Mouse (Mus musculus): Measurements from ENCODE around the gene Arl3. TPM values are rescaled to one million over a fixed set of nuclear protein-coding genes. Genes with fewer than 3 reads are reported as not detected.

Gene Arl3
- polyA plus RNA-seq, 1 experiment = 266 TPM

DNA sequence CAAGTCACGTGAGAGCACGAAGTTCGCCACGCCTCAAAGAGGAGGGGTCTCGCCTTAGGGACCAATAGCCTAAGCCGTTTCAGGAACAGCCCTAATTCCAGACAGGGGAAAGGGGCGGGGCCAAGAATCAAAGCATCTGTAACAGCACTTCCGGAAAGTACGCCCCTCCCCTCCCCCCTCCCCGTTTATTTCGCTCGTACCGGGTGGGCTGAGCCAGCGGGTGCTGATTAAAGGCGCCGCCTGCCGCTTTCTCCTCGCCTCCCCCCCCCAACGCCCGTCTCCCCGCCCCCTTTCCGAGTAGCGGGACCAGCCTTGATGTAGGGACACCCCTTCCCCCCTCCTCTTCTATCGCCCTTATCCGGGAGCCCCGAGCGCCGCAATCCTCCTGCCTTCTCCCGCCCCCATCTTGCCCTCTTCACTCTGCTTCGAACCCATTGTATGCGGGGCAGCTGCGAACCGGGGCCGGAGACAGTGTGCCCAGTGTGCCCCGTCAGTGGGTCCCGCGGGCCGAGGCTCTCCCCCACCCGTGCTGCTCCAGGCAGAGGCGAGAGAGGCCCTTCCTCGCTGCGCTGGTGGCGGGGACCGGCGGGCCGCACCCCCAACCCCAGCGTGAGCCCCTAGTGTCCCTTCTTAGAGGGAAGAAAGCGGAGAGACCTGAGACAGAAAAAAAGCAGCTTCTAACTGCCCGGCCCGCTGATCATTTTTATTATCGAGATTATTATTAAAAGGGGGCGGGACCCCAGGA is 73.0 kb downstream of the Arl3 start:
- H3K27ac ChIP-seq (ENCODE audit: control insufficient read depth, insufficient read depth, low read depth, low read length) = peak overlapping the region; percentile 94
- TF ChIP-seq POLR2A (IDR thresholded peaks at IDR 0.05; ENCODE audit: control insufficient read depth, low read depth, low read length) (peak; percentile 16; the same call in 1 of the 2 replicates), CTCF (IDR thresholded peaks at IDR 0.05; ENCODE audit: control insufficient read depth, insufficient read depth, insufficient replicate concordance, low read depth, low read length) (no peak)
- H3K4me3 ChIP-seq (ENCODE audit: control insufficient read depth, low read depth, low read length) = peak overlapping the region; percentile 94
- H3K36me3 ChIP-seq (ENCODE audit: control insufficient read depth, insufficient read depth, low read length) = no peaks in the 10 kb centered on the region
- no peaks in the 10 kb centered on the region for H3K27me3 ChIP-seq (ENCODE audit: control insufficient read depth, insufficient read depth, low read length)
- peaks cover 26% of the 10 kb centered on the region for H3K4me1 ChIP-seq (ENCODE audit: control insufficient read depth, insufficient read depth, low read length)

DNA sequence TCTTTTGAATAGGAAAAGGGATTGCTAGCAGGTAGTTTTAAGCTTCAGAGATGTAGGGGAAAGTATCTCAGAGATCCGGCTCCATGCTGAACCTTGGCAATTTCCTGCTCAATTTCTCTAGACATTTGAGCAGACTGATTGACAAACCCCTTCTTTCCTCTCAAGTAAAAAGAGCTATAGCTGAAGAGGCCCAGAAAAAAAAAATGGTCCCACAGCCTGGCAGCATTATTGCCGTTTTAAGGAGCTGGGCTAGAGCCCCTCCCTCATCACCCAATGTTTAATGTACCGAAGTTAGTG is 73.5 kb downstream of the Arl3 start:
- H3K4me1 ChIP-seq (ENCODE audit: control insufficient read depth, insufficient read depth, low read length) = peaks cover 26% of the 10 kb centered on the region
- H3K27me3 ChIP-seq (ENCODE audit: control insufficient read depth, insufficient read depth, low read length) = no peaks in the 10 kb centered on the region
- H3K4me3 ChIP-seq (ENCODE audit: control insufficient read depth, low read depth, low read length) = peak overlapping the region; percentile 94
- no peaks in the 10 kb centered on the region for H3K36me3 ChIP-seq (ENCODE audit: control insufficient read depth, insufficient read depth, low read length)
- 0 out of 2 replicates have a peak overlapping the region, but pooled peaks have one; percentile 59 for H3K27ac ChIP-seq (ENCODE audit: control insufficient read depth, insufficient read depth, low read depth, low read length)
- no peak for TF ChIP-seq CTCF (IDR thresholded peaks at IDR 0.05; ENCODE audit: control insufficient read depth, insufficient read depth, insufficient replicate concordance, low read depth, low read length)
- no peak for TF ChIP-seq POLR2A (IDR thresholded peaks at IDR 0.05; ENCODE audit: control insufficient read depth, low read depth, low read length)

DNA sequence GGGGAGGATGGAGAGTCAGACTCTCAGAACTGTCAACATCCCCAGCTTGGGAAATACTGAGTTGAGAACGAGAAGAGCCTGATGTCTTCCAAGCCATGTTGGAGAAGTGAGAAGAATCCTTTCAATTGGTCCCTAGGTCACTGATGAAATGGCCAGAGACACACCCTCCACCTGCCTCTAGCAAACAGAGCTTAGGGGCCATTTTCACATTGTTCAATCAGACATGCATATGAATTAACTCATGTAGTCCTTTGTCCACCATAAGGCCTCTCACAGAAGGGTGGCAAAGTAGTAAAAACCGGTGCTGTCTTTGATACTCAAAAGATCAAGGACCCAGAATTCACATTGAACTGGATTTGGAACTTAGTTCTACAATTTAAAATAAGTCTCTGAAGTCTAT is 75.8 kb downstream of the Arl3 start:
- Histone ChIP-seq H3K4me1 (ENCODE audit: control insufficient read depth, insufficient read depth, low read length) (peaks cover 16% of the 10 kb centered on the region), H3K4me3 (ENCODE audit: control insufficient read depth, low read depth, low read length) (no peak overlapping the region), H3K36me3 (ENCODE audit: control insufficient read depth, insufficient read depth, low read length) (no peaks in the 10 kb centered on the region), H3K27me3 (ENCODE audit: control insufficient read depth, insufficient read depth, low read length) (no peaks in the 10 kb centered on the region), H3K27ac (ENCODE audit: control insufficient read depth, insufficient read depth, low read depth, low read length) (no peak overlapping the region)
- TF ChIP-seq POLR2A (IDR thresholded peaks at IDR 0.05; ENCODE audit: control insufficient read depth, low read depth, low read length) = no peak
- no peak for TF ChIP-seq CTCF (IDR thresholded peaks at IDR 0.05; ENCODE audit: control insufficient read depth, insufficient read depth, insufficient replicate concordance, low read depth, low read length)

DNA sequence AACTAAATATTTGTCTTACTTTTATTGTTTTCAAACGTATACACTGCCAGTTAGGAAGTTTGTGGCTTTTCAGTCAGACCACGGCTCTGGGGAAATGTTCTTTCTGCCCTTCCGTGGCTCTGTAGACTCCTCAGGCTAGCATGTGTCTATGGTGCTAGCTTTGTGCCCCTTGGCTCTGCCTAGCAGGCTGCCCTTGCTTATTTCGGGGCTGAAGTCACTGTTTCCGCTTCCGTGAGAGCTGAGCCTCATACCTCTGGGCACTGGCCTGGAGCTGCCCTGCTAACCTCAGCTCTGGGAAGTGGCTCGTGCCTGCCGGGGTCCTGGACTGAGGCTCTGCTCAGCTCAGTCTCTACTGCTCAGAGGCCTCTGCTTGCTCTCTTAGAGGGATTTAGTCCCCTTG is 77.9 kb downstream of the Arl3 start:
- no peak for TF ChIP-seq POLR2A (IDR thresholded peaks at IDR 0.05; ENCODE audit: control insufficient read depth, low read depth, low read length)
- H3K36me3 ChIP-seq (ENCODE audit: control insufficient read depth, insufficient read depth, low read length) = no peaks in the 10 kb centered on the region
- H3K27me3 ChIP-seq (ENCODE audit: control insufficient read depth, insufficient read depth, low read length) = no peaks in the 10 kb centered on the region
- H3K27ac ChIP-seq (ENCODE audit: control insufficient read depth, insufficient read depth, low read depth, low read length) = no peak overlapping the region
- peaks cover 4% of the 10 kb centered on the region for H3K4me1 ChIP-seq (ENCODE audit: control insufficient read depth, insufficient read depth, low read length)
- no peak overlapping the region for H3K4me3 ChIP-seq (ENCODE audit: control insufficient read depth, low read depth, low read length)

DNA sequence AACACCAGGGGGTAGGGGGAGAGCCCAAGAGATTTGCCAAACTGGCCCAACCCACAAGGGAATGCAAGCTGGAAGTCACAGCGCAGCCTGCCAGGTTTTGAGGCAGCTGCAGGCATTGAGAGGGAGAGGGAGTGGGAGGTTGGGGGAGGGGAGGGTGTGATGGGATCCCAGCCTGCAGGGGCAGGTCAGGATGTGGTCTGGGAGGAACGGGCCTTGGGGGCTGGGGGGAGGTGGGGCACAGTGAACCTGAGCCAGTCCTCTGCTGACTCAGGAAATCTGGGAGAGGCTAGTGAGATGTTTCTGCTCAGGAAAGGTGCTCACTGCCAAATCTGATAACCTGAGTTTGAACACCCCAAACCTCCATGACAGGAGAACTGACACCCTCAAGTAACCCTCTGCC is 82.4 kb downstream of the Arl3 start:
- Histone ChIP-seq H3K27ac (ENCODE audit: control insufficient read depth, insufficient read depth, low read depth, low read length) (no peak overlapping the region), H3K36me3 (ENCODE audit: control insufficient read depth, insufficient read depth, low read length) (no peaks in the 10 kb centered on the region; the same call in 1 of the 2 replicates), H3K4me3 (ENCODE audit: control insufficient read depth, low read depth, low read length) (no peak overlapping the region), H3K27me3 (ENCODE audit: control insufficient read depth, insufficient read depth, low read length) (no peaks in the 10 kb centered on the region), H3K4me1 (ENCODE audit: control insufficient read depth, insufficient read depth, low read length) (peaks cover 2% of the 10 kb centered on the region; the same call in 1 of the 2 replicates)
- TF ChIP-seq CTCF (IDR thresholded peaks at IDR 0.05; ENCODE audit: control insufficient read depth, insufficient read depth, insufficient replicate concordance, low read depth, low read length) (no peak), POLR2A (IDR thresholded peaks at IDR 0.05; ENCODE audit: control insufficient read depth, low read depth, low read length) (no peak)

DNA sequence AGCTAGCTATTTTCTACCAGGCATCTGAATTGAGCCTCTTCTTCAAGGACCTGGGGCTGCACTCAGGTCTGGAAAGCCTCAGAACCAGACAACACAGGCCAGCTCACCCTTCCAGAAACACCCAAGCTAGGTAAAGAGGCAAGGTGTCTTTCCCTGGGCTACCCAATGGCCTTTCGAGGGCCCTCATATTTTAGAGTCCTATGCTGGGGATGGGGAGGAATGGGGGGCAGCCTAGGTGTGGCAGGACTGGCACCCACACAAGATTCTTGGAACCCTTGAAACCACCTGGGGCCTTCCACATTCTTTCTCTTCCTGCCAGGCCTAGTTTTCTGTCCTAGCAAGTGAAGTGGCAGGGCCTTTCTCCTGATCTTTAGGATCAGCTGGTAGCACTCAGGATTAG is 83.5 kb downstream of the Arl3 start:
- Histone ChIP-seq H3K4me1 (ENCODE audit: control insufficient read depth, insufficient read depth, low read length) (peaks cover 4% of the 10 kb centered on the region; the same call in 1 of the 2 replicates), H3K4me3 (ENCODE audit: control insufficient read depth, low read depth, low read length) (no peak overlapping the region), H3K27me3 (ENCODE audit: control insufficient read depth, insufficient read depth, low read length) (no peaks in the 10 kb centered on the region), H3K36me3 (ENCODE audit: control insufficient read depth, insufficient read depth, low read length) (no peaks in the 10 kb centered on the region; the same call in 1 of the 2 replicates), H3K27ac (ENCODE audit: control insufficient read depth, insufficient read depth, low read depth, low read length) (no peak overlapping the region)
- TF ChIP-seq POLR2A (IDR thresholded peaks at IDR 0.05; ENCODE audit: control insufficient read depth, low read depth, low read length) = no peak
- TF ChIP-seq CTCF (IDR thresholded peaks at IDR 0.05; ENCODE audit: control insufficient read depth, insufficient read depth, insufficient replicate concordance, low read depth, low read length) = no peak

DNA sequence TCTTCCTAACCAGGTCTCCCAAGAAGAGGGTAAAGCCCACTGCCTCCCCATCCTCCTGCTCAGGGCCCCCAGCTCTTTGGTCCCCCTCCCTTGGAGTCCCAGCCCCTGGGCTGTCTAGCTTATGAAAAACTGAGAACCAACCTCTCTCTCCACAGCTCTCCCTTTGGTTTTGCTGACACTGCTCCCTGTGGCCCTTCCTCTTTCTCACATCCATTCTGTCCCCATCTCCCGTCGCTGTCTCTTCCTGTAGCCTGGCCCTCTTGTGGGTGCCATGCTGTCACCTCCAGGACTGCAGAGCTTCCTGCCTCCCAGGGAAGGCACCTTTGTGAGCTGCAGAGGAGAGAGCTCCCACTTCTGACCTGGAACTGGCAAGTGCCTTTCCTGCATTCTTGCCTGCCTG is 86.3 kb downstream of the Arl3 start:
- no peak overlapping the region for H3K27ac ChIP-seq (ENCODE audit: control insufficient read depth, insufficient read depth, low read depth, low read length)
- no peaks in the 10 kb centered on the region; the same call in 1 of the 2 replicates for H3K36me3 ChIP-seq (ENCODE audit: control insufficient read depth, insufficient read depth, low read length)
- no peak overlapping the region for H3K4me3 ChIP-seq (ENCODE audit: control insufficient read depth, low read depth, low read length)
- no peaks in the 10 kb centered on the region for H3K27me3 ChIP-seq (ENCODE audit: control insufficient read depth, insufficient read depth, low read length)
- H3K4me1 ChIP-seq (ENCODE audit: control insufficient read depth, insufficient read depth, low read length) = peaks cover 16% of the 10 kb centered on the region
- TF ChIP-seq CTCF (IDR thresholded peaks at IDR 0.05; ENCODE audit: control insufficient read depth, insufficient read depth, insufficient replicate concordance, low read depth, low read length) (no peak), POLR2A (IDR thresholded peaks at IDR 0.05; ENCODE audit: control insufficient read depth, low read depth, low read length) (no peak)
